Mouse (Mus musculus) cerebellum, postnatal 25 days (tissue): ENCODE data around the gene Igfbp7.

Experiments
- DNase-seq, 2 experiments: peaks; one replicate each; pipeline ENCODE4 v3.0.0; 2021; ENCODE audit warnings: mixed read lengths in 2 of 2

The Igfbp7 gene

DNA sequence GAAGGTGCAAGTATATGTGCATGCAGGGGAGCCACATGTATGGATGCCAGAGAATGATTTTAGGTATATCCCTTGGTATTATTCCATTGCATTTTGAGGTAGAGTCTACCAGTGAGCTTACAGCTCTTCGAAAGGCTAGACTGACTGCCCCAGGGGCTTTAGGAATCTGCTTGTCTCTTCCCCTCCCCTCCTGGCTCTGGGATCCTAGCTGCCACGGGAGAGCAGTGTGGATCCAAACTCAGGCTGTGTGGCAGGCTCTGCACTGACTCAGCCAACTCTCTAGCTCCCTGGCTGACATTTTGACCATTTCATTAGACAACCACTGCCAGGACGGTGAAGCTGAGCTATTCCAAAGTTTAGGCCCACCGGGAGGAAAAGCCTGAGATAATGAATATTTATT is 32.3 kb downstream of the Igfbp7 start:
- no peak for DNase-seq

DNA sequence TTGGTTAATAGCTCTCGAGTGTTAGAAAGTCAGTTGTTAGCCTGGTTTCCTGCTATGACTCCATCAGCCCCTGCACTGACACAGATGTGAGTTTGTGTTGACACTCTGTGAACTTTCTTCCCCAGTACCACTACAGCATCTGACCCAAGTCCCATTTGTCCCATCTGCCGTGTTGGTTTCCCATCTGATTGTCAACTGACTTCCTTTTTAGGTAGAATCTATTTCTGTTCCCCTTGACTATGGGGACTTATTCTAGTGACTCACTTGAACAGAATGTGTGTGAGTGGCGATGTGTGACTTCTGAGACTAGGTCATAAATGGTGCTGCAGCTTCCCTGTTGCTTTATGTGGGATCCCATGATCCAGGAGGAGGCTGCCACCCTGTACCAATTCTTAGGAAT is 32.9 kb downstream of the Igfbp7 start:
- no peak for DNase-seq

DNA sequence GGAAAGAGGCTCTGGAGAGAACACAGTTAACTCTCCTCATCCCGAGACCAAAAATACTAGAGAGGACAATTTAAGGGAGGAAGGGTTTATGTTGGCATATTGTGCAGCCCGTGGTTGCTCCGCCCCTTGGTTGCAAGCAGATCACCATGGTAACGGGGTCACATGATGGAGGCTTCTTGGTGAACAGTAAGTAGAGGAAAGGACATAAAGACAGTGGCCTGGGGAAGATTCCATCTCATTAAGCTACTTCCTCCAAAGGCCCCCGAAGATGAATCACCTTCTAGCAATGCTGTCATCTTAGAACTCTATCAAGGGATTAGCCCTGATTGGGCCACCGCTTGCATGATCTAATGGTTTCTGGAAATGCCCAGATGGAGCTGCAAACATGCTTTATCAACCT is 35.1 kb downstream of the Igfbp7 start:
- DNase-seq, result no peak

- no peak for DNase-seq
These were observed 35.6 kb downstream of the Igfbp7 start for GRCm38 (mm10) chr5:77372242-77372641.

DNA sequence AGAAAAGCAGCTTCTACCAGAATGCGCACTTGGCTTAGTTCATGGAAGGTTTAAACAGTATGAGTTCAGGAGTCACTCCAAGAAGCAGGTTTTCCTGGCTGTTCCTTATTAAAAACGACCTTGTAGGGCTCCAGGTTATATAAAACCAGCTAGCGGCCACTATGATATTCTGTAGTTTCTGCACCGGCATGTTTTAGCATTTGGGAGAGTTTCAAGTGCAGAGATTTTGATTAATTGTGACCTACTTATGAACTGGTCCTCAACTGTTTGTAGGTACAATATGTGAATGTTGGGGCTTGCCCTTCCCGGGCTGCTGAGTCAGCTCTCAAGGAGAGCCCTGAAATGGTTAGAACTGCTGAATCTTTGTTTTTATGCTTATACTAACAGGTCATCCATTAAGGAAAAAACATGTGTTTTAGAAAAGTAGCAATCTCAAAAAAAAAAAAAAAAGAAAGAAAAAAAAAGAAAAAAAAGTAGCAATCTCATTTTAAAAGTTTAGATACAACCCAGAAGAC is 37.4 kb downstream of the Igfbp7 start:
- DNase-seq, result no peak

- no peak for DNase-seq
These were observed 38.4 kb downstream of the Igfbp7 start for GRCm38 (mm10) chr5:77369394-77369793.

DNA sequence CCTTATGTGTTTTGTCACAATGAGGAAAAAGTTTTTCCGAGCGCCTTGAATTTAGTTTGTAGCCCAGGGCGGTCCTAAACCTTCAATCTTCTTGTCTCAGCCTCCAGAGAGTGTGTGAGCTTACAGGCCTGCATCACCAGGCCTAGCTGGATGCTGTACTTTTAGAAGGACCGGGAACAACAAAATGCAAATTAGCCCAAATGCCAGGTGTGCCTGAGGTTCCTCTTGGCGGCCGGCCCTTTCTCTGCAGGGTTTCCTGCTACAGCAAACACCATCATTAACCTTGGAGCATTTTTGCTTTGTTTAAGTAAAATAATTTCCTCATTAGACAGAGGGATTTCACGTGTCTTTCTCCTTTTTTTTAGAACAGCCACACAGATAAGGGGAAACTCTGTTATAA is 39.6 kb downstream of the Igfbp7 start:
- no peak for DNase-seq

DNA sequence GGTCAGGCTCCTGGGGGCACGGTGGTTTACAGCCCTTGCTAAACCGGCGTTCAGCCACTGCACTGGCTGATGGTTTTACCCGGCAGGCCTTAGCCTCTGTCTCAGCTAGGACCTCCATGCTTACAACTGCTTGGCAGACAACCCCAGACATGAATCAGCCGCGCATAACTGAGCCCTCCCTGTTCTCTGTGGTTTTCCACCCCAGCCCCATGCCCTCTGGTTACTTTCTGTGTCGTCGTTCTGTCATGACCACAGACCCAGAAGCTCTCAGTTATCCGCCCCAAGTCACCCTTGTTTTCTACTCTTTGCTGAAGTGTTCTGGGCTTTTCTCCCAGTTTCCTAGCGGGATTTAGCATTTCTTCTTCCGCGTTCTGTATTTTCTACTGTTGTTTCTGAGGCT is 40.2 kb downstream of the Igfbp7 start:
- no peak for DNase-seq

GRCm38 (mm10) chr5:77367145-77367544 is 40.7 kb downstream of the Igfbp7 start:
- no peak for DNase-seq

- no peak for DNase-seq
These were observed 41.5 kb downstream of the Igfbp7 start for GRCm38 (mm10) chr5:77366313-77366712.

GRCm38 (mm10) chr5:77364443-77365038 is 43.3 kb downstream of the Igfbp7 start:
- DNase-seq, result no peak

- DNase-seq, result no peak
These were observed 44.2 kb downstream of the Igfbp7 start for GRCm38 (mm10) chr5:77363650-77364049.

DNA sequence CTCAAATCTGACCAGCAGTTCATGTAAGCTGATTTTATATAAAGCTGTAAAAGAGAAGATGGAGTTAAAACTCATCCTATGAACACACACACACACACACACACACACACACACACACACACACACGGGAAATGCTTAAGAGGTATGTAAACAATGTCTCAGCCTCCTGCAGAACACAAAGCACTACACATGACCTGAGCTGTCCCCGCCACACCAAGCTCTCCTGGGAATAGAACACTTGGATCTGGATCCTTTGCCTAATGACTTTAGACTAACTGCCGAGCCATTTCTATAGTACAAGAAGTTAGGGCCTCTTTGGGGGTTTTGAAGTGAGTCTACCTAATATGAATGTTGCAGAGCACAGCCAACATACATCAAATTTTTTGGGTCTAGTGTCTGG is 45.7 kb downstream of the Igfbp7 start:
- DNase-seq, result no peak

DNA sequence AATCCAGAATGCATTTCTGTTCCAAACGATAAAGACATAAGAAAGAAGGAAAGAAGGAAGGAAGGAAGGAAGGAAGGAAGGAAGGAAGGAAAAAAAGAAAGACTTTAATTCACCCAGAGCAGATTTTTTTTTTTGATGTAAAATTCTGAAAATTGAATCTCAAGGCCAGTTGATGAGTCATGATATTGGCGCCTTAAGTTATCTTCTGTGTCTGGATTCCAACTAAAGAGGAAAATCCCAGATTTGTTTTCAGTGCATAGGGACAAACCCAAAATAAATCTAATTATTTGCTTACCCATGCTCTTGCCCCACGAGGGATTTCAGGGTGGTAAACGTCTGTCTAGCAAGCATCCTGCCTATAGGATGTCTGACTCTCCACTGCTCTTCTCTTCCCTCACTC is 46.8 kb downstream of the Igfbp7 start:
- DNase-seq, result no peak

DNA sequence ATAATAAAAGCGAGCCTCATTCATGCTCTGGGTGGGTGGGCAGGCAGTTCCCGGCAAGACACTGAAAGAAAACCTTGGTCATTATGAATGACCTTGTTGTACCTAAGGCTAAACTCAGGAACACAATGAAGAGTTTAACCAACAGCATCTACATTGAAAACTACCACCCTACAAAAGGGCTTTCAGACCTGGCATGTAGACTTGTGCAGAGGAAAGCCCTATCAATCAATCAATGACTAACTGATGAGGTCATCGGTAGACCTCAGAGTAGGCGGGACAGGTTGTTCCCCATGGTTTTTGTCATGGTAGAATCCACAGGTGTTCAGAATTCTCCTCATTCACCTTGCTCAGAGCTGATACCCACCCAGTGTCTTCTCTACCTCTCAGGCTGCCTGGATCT is 47.9 kb downstream of the Igfbp7 start:
- no peak for DNase-seq

GRCm38 (mm10) chr5:77358347-77358746 is 49.5 kb downstream of the Igfbp7 start:
- DNase-seq, result peak in 1 of 2 experiments; percentile 25

- DNase-seq, result peak in 1 of 2 experiments; percentile 36
These were observed 50.3 kb downstream of the Igfbp7 start for GRCm38 (mm10) chr5:77357405-77358149.

DNA sequence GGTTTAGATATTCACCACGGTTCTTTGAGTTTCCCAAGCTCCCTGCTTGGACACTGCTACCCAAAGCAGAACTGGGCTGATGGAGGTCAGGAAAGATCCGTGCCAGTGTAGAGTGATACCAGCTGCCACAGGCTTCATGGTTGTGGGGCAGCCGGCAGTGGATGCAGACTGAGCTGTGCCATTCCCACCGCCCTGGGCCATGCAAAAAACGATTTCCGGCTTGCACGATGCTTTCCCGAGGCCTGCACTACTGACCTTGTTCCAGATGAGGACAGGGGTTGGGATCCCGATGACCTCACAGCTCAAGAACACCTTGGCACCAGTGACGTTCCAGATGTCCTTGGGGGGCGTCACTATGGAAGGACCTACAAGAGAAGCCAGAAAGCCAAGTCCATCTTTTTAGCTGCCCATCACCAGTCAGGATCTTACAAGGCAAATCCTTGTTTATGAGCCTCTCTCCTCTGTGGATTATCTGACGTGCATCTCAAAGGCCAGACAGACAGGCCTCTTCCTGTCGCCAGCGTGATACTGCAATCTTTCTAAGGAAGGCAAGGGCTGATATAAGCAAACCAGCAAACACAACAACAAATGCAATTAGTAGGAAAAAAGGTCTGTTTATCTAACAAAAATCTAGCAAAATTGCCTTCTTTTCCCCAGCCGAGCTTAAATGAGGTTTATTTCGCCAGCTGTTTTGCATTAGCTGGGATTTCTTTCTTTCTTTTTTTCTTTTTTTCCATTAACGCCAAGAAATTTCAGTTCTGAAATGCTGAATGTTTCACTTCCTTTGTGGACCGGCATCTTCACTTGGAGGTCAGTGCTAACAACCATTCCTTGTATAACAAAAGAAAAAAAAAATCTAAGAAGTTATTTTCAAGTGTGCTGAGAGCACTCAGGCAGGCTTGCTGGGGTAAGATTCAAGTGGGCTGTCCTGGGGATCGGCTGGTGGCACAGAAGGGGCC is 52.3 kb downstream of the Igfbp7 start:
- no peak for DNase-seq

- peak; percentile 86 to 90 for DNase-seq
These were observed 53.5 kb downstream of the Igfbp7 start for GRCm38 (mm10) chr5:77354361-77354787.

GRCm38 (mm10) chr5:77351691-77352090 is 56.1 kb downstream of the Igfbp7 start:
- DNase-seq, result no peak

GRCm38 (mm10) chr5:77349971-77350658 is 57.7 kb downstream of the Igfbp7 start:
- no peak for DNase-seq

GRCm38 (mm10) chr5:77348901-77349300 is 58.9 kb downstream of the Igfbp7 start:
- no peak for DNase-seq

- DNase-seq, result no peak
These were observed 67.8 kb downstream of the Igfbp7 start for GRCm38 (mm10) chr5:77340033-77340432.
